Mouse (Mus musculus) MEL (cell line): ENCODE measurements around the gene Kcnh7. TPM values are rescaled to one million over a fixed set of nuclear protein-coding genes. Genes with fewer than 3 reads are reported as not detected.

Experiments used
- DNase-seq: peaks from one replicate; pipeline ENCODE4 v3.0.0; 2011; ENCODE audit warnings: low read depth, low spot score
- H3K27ac ChIP-seq: 2 replicates; pipeline ENCODE4 v1.5.1; 2012; ENCODE audit warnings: low read depth, mild to moderate bottlenecking, control low read depth, low read length, moderate library complexity; ENCODE audit not compliant: control insufficient read depth
- H3K27me3 ChIP-seq, 2 experiments: fragments of 150-350 bp in 1 of 2; sonication (generic) in 1 of 2; 2 replicates each; pipeline ENCODE4 v1.6.1; 2012; ENCODE audit warnings: low read length in 2 of 2, mild to moderate bottlenecking in 2 of 2, improper control_type of control experiment in 1 of 2, moderate library complexity in 1 of 2; ENCODE audit not compliant: insufficient read depth in 2 of 2, control insufficient read depth in 1 of 2
- H3K36me3 ChIP-seq, 2 experiments: 2 replicates each; pipeline ENCODE4 v1.6.1; 2012 to 2014; ENCODE audit warnings: low read length in 2 of 2, improper control_type of control experiment in 1 of 2, inconsistent platforms in 1 of 2, mild to moderate bottlenecking in 1 of 2; ENCODE audit not compliant: insufficient read depth in 2 of 2, control insufficient read depth in 1 of 2
- H3K4me1 ChIP-seq, 2 experiments: fragments of 150-350 bp in 1 of 2; sonication (generic) in 1 of 2; 2 replicates each; pipeline ENCODE4 v1.6.1; 2012; ENCODE audit warnings: low read length in 2 of 2, improper control_type of control experiment in 1 of 2, mild to moderate bottlenecking in 1 of 2; ENCODE audit not compliant: insufficient read depth in 2 of 2, control insufficient read depth in 1 of 2
- H3K4me3 ChIP-seq, 2 experiments: fragments of 150-350 bp in 1 of 2; sonication (generic) in 1 of 2; 2 replicates each; pipeline ENCODE4 v1.5.1; 2012; ENCODE audit warnings: low read depth in 2 of 2, low read length in 2 of 2, mild to moderate bottlenecking in 2 of 2, moderate library complexity in 2 of 2, control low read depth in 1 of 2, improper control_type of control experiment in 1 of 2; ENCODE audit not compliant: control insufficient read depth in 1 of 2, insufficient read depth in 1 of 2
- H3K79me2 ChIP-seq: 2 replicates; pipeline ENCODE4 v1.6.1; 2012; ENCODE audit warnings: mild to moderate bottlenecking, low read length, moderate library complexity; ENCODE audit not compliant: control insufficient read depth, poor library complexity, insufficient read depth
- H3K9ac ChIP-seq: 2 replicates; pipeline ENCODE4 v1.6.1; 2012; ENCODE audit warnings: low read depth, mild to moderate bottlenecking, control low read depth, low read length, moderate library complexity; ENCODE audit not compliant: control insufficient read depth, poor library complexity, severe bottlenecking
- H3K9me3 ChIP-seq: fragments of 150-350 bp; sonication (generic); replicated peaks from 2 replicates; pipeline ENCODE4 v1.6.1; 2012; ENCODE audit warnings: mild to moderate bottlenecking, low read length, improper control_type of control experiment, moderate library complexity; ENCODE audit not compliant: insufficient read depth
- CTCF ChIP-seq, 3 experiments: IDR thresholded peaks in 2 of 3; conservative IDR thresholded peaks in 1 of 3; 2 replicates each; pipeline ENCODE4 v1.5.1; 2011 to 2012; ENCODE audit warnings: low read length in 3 of 3, low read depth in 2 of 3, mild to moderate bottlenecking in 2 of 3, improper control_type of control experiment in 1 of 3, inconsistent platforms in 1 of 3, mixed read lengths in 1 of 3, moderate library complexity in 1 of 3; ENCODE audit not compliant: control insufficient read depth in 1 of 3, insufficient read depth in 1 of 3, poor library complexity in 1 of 3, severe bottlenecking in 1 of 3
- GABPA ChIP-seq: IDR thresholded peaks from 2 replicates; pipeline ENCODE4 v1.6.1; 2012; ENCODE audit warnings: low read depth, mild to moderate bottlenecking, inconsistent platforms, low read length, improper control_type of control experiment, moderate library complexity
- GATA1 ChIP-seq: IDR thresholded peaks from 2 replicates; pipeline ENCODE4 v1.6.1; 2011; ENCODE audit warnings: low read depth, low read length, improper control_type of control experiment
- JUND ChIP-seq: IDR thresholded peaks from 2 replicates; pipeline ENCODE4 v1.6.1; 2011; ENCODE audit warnings: low read depth, mild to moderate bottlenecking, improper control_type of control experiment, low read length
- MAFK ChIP-seq: IDR thresholded peaks from 2 replicates; pipeline ENCODE4 v1.6.1; 2011; ENCODE audit warnings: low read depth, mild to moderate bottlenecking, low read length, improper control_type of control experiment, borderline replicate concordance
- MYB ChIP-seq: IDR thresholded peaks from 2 replicates; pipeline ENCODE4 v1.6.1; 2011; ENCODE audit warnings: mild to moderate bottlenecking, low read depth, low read length, improper control_type of control experiment
- NELFE ChIP-seq: IDR thresholded peaks from 2 replicates; pipeline ENCODE4 v1.6.1; 2011; ENCODE audit warnings: low read depth, low read length, improper control_type of control experiment
- POLR2AphosphoS2 ChIP-seq: IDR thresholded peaks from 2 replicates; pipeline ENCODE4 v1.6.1; 2011; ENCODE audit warnings: low read length, improper control_type of control experiment
- RAD21 ChIP-seq: IDR thresholded peaks from 2 replicates; pipeline ENCODE4 v1.6.1; 2011; ENCODE audit warnings: mild to moderate bottlenecking, low read depth, low read length, improper control_type of control experiment
- RCOR1 ChIP-seq: IDR thresholded peaks from 2 replicates; pipeline ENCODE4 v1.6.1; 2012; ENCODE audit warnings: low read depth, mild to moderate bottlenecking, inconsistent platforms, low read length, improper control_type of control experiment
- SIN3A ChIP-seq: IDR thresholded peaks from 2 replicates; pipeline ENCODE4 v1.6.1; 2012; ENCODE audit warnings: low read length, improper control_type of control experiment, inconsistent platforms
- SMC3 ChIP-seq: IDR thresholded peaks from 2 replicates; pipeline ENCODE4 v1.6.1; 2011; ENCODE audit warnings: low read depth, low read length, improper control_type of control experiment
- TAL1 ChIP-seq: IDR thresholded peaks from 2 replicates; pipeline ENCODE4 v1.6.1; 2012; ENCODE audit warnings: mild to moderate bottlenecking, inconsistent platforms, low read length, moderate library complexity, mixed read lengths
- UBTF ChIP-seq: IDR thresholded peaks from 2 replicates; pipeline ENCODE4 v1.6.1; 2012; ENCODE audit warnings: low read depth, mild to moderate bottlenecking, inconsistent platforms, low read length, improper control_type of control experiment, moderate library complexity, borderline replicate concordance; ENCODE audit not compliant: insufficient read depth
- USF2 ChIP-seq, 2 experiments: IDR thresholded peaks; 2 replicates each; pipeline ENCODE4 v1.6.1; 2011 to 2012; ENCODE audit warnings: improper control_type of control experiment in 2 of 2, low read length in 2 of 2, borderline replicate concordance in 1 of 2, inconsistent platforms in 1 of 2, low read depth in 1 of 2, mild to moderate bottlenecking in 1 of 2; ENCODE audit not compliant: insufficient read depth in 1 of 2
- ZNF384 ChIP-seq: IDR thresholded peaks from 2 replicates; pipeline ENCODE4 v1.6.1; 2012; ENCODE audit warnings: low read depth, mild to moderate bottlenecking, inconsistent platforms, low read length, improper control_type of control experiment
- polyA plus RNA-seq, 2 experiments: library from polyadenylated mRNA; stranded (reverse) in 1 of 2; unstranded in 1 of 2; fragments of >175 nt in 1 of 2; fragments of >200 nt in 1 of 2; gene quantifications; 2 replicates each; pipeline versions ENCODE4 v1.2.1 to v1.2.4; 2012; ENCODE audit warnings: low replicate concordance in 2 of 2, low read depth in 1 of 2; ENCODE audit not compliant: insufficient read length in 2 of 2, insufficient read depth in 1 of 2, missing spikeins in 1 of 2
- total RNA-seq: library from RNA; depleted of rRNA; stranded (reverse); fragments of 300-350 nt; gene quantifications from 2 replicates; pipeline ENCODE4 v1.2.3, GENCODE M21; 2012

The Kcnh7 gene
- total and polyA plus RNA-seq, 3 experiments = under 0.01 to 0.13 TPM; not detected in 1

GRCm38 (mm10) chr2:62807476-62807882, 376.6 kb downstream of the Kcnh7 start:
- no peaks in the 10 kb centered on the region for H3K79me2 ChIP-seq
- no peaks in the 10 kb centered on the region for H3K27me3 ChIP-seq
- TF ChIP-seq NELFE (no peak), MYB (no peak), RCOR1 (no peak), SIN3A (no peak), POLR2AphosphoS2 (no peak), SMC3 (no peak), TAL1 (no peak), GABPA (no peak), MAFK (no peak), USF2 (IDR thresholded peaks at IDR 0.05; ENCODE audit: borderline replicate concordance in 1 of 2, insufficient read depth in 1 of 2, low read depth in 1 of 2, low read length in 2 of 2) (no peak)
- no peaks in the 10 kb centered on the region for H3K4me1 ChIP-seq
- no peak overlapping the region for H3K27ac ChIP-seq
- no peaks in the 10 kb centered on the region for H3K9me3 ChIP-seq
- H3K4me3 ChIP-seq = no peak overlapping the region
- H3K36me3 ChIP-seq = no peaks in the 10 kb centered on the region
- no peak overlapping the region for H3K9ac ChIP-seq
- no peak for DNase-seq

- Histone ChIP-seq H3K36me3 (no peaks in the 10 kb centered on the region), H3K4me3 (no peak overlapping the region), H3K27ac (no peak overlapping the region), H3K27me3 (no peaks in the 10 kb centered on the region), H3K79me2 (no peaks in the 10 kb centered on the region), H3K9me3 (no peaks in the 10 kb centered on the region), H3K4me1 (no peaks in the 10 kb centered on the region), H3K9ac (no peak overlapping the region)
- no peak for DNase-seq
- TF ChIP-seq CTCF (IDR thresholded peaks at IDR 0.05 in 2 of 3, conservative IDR thresholded peaks at IDR 0.05 in 1 of 3; ENCODE audit: control insufficient read depth in 1 of 3, insufficient read depth in 1 of 3, low read depth in 2 of 3, low read length in 3 of 3, poor library complexity in 1 of 3, severe bottlenecking in 1 of 3) (no peak), RAD21 (no peak), UBTF (no peak), ZNF384 (no peak), USF2 (IDR thresholded peaks at IDR 0.05; ENCODE audit: borderline replicate concordance in 1 of 2, insufficient read depth in 1 of 2, low read depth in 1 of 2, low read length in 2 of 2) (no peak), GATA1 (no peak)
These were observed 377.2 kb downstream of the Kcnh7 start for GRCm38 (mm10) chr2:62806931-62807330.

- H3K9me3 ChIP-seq = no peaks in the 10 kb centered on the region
- H3K4me3 ChIP-seq = no peak overlapping the region
- no peak for DNase-seq
- TF ChIP-seq JUND = no peak
- H3K27ac ChIP-seq = no peak overlapping the region
- no peak overlapping the region for H3K9ac ChIP-seq
- no peaks in the 10 kb centered on the region for H3K36me3 ChIP-seq
- no peaks in the 10 kb centered on the region for H3K79me2 ChIP-seq
- H3K27me3 ChIP-seq = no peaks in the 10 kb centered on the region
- H3K4me1 ChIP-seq = no peaks in the 10 kb centered on the region
These were observed 380.1 kb downstream of the Kcnh7 start for GRCm38 (mm10) chr2:62804030-62804429.
